Mouse (Mus musculus): ENCODE data around the gene Calr.

DNA sequence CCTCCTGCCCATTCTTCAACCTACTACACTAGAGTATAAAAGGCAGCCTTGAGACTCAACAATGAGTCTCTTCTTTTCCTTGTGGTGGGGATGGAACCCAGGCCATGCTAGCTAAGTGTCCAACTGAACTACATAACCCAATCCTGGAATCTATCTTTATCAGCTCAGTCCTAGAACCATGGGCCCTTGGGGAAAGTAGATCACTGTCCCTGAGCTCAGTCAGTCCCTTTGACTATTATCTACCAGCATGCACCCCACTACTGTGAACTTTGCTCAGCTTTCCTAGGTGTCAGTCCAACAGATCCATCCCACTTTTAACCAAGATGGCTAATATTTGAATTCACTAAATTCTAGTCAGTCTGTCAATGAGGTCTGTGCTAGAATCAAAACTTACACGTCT, 5.2 kb downstream of the Calr start:
- TF ChIP-seq CTCF (IDR thresholded peaks at IDR 0.05; ENCODE audit: insufficient read depth, low read depth, low read length) (no peak), POLR2A (IDR thresholded peaks at IDR 0.05; ENCODE audit: insufficient read depth, low read depth, low read length) (no peak)

Measured in olfactory bulb, adult 2 months (tissue).